Mouse (Mus musculus) MEL (cell line): Measurements from ENCODE around the gene Sh3gl2. TPM values are rescaled to one million over a fixed set of nuclear protein-coding genes. Genes with fewer than 3 reads are reported as not detected.

Experiments used
- DNase-seq: peaks from one replicate; pipeline ENCODE4 v3.0.0; 2011; ENCODE audit warnings: low read depth, low spot score
- H3K27ac ChIP-seq: 2 replicates; pipeline ENCODE4 v1.5.1; 2012; ENCODE audit warnings: low read depth, mild to moderate bottlenecking, control low read depth, low read length, moderate library complexity; ENCODE audit not compliant: control insufficient read depth
- H3K27me3 ChIP-seq, 2 experiments: fragments of 150-350 bp in 1 of 2; sonication (generic) in 1 of 2; 2 replicates each; pipeline ENCODE4 v1.6.1; 2012; ENCODE audit warnings: low read length in 2 of 2, mild to moderate bottlenecking in 2 of 2, improper control_type of control experiment in 1 of 2, moderate library complexity in 1 of 2; ENCODE audit not compliant: insufficient read depth in 2 of 2, control insufficient read depth in 1 of 2
- H3K36me3 ChIP-seq, 2 experiments: 2 replicates each; pipeline ENCODE4 v1.6.1; 2012 to 2014; ENCODE audit warnings: low read length in 2 of 2, improper control_type of control experiment in 1 of 2, inconsistent platforms in 1 of 2, mild to moderate bottlenecking in 1 of 2; ENCODE audit not compliant: insufficient read depth in 2 of 2, control insufficient read depth in 1 of 2
- H3K4me1 ChIP-seq, 2 experiments: fragments of 150-350 bp in 1 of 2; sonication (generic) in 1 of 2; 2 replicates each; pipeline ENCODE4 v1.6.1; 2012; ENCODE audit warnings: low read length in 2 of 2, improper control_type of control experiment in 1 of 2, mild to moderate bottlenecking in 1 of 2; ENCODE audit not compliant: insufficient read depth in 2 of 2, control insufficient read depth in 1 of 2
- H3K4me3 ChIP-seq, 2 experiments: fragments of 150-350 bp in 1 of 2; sonication (generic) in 1 of 2; 2 replicates each; pipeline ENCODE4 v1.5.1; 2012; ENCODE audit warnings: low read depth in 2 of 2, low read length in 2 of 2, mild to moderate bottlenecking in 2 of 2, moderate library complexity in 2 of 2, control low read depth in 1 of 2, improper control_type of control experiment in 1 of 2; ENCODE audit not compliant: control insufficient read depth in 1 of 2, insufficient read depth in 1 of 2
- H3K79me2 ChIP-seq: 2 replicates; pipeline ENCODE4 v1.6.1; 2012; ENCODE audit warnings: mild to moderate bottlenecking, low read length, moderate library complexity; ENCODE audit not compliant: control insufficient read depth, poor library complexity, insufficient read depth
- H3K9ac ChIP-seq: 2 replicates; pipeline ENCODE4 v1.6.1; 2012; ENCODE audit warnings: low read depth, mild to moderate bottlenecking, control low read depth, low read length, moderate library complexity; ENCODE audit not compliant: control insufficient read depth, poor library complexity, severe bottlenecking
- H3K9me3 ChIP-seq: fragments of 150-350 bp; sonication (generic); replicated peaks from 2 replicates; pipeline ENCODE4 v1.6.1; 2012; ENCODE audit warnings: mild to moderate bottlenecking, low read length, improper control_type of control experiment, moderate library complexity; ENCODE audit not compliant: insufficient read depth
- CHD1 ChIP-seq: IDR thresholded peaks from 2 replicates; pipeline ENCODE4 v1.6.1; 2012; ENCODE audit warnings: low read depth, mild to moderate bottlenecking, inconsistent platforms, low read length, improper control_type of control experiment
- CTCF ChIP-seq, 3 experiments: IDR thresholded peaks in 2 of 3; conservative IDR thresholded peaks in 1 of 3; 2 replicates each; pipeline ENCODE4 v1.5.1; 2011 to 2012; ENCODE audit warnings: low read length in 3 of 3, low read depth in 2 of 3, mild to moderate bottlenecking in 2 of 3, improper control_type of control experiment in 1 of 3, inconsistent platforms in 1 of 3, mixed read lengths in 1 of 3, moderate library complexity in 1 of 3; ENCODE audit not compliant: control insufficient read depth in 1 of 3, insufficient read depth in 1 of 3, poor library complexity in 1 of 3, severe bottlenecking in 1 of 3
- E2F4 ChIP-seq: IDR thresholded peaks from 2 replicates; pipeline ENCODE4 v1.6.1; 2011; ENCODE audit warnings: low read depth, low read length, improper control_type of control experiment, borderline replicate concordance
- ELF1 ChIP-seq: IDR thresholded peaks from 2 replicates; pipeline ENCODE4 v1.6.1; 2014; ENCODE audit warnings: low read depth, mild to moderate bottlenecking, inconsistent platforms, low read length, improper control_type of control experiment, moderate library complexity
- ETS1 ChIP-seq: IDR thresholded peaks from 2 replicates; pipeline ENCODE4 v1.6.1; 2012; ENCODE audit warnings: low read depth, mild to moderate bottlenecking, inconsistent platforms, low read length, improper control_type of control experiment, moderate library complexity
- GABPA ChIP-seq: IDR thresholded peaks from 2 replicates; pipeline ENCODE4 v1.6.1; 2012; ENCODE audit warnings: low read depth, mild to moderate bottlenecking, inconsistent platforms, low read length, improper control_type of control experiment, moderate library complexity
- HCFC1 ChIP-seq: IDR thresholded peaks from 2 replicates; pipeline ENCODE4 v1.6.1; 2012; ENCODE audit warnings: low read depth, mild to moderate bottlenecking, inconsistent platforms, low read length, improper control_type of control experiment, moderate library complexity
- JUND ChIP-seq: IDR thresholded peaks from 2 replicates; pipeline ENCODE4 v1.6.1; 2011; ENCODE audit warnings: low read depth, mild to moderate bottlenecking, improper control_type of control experiment, low read length
- KAT2A ChIP-seq: conservative IDR thresholded peaks from 2 replicates; pipeline ENCODE4 v1.6.1; 2012; ENCODE audit warnings: low read depth, low read length, improper control_type of control experiment, inconsistent platforms
- MAX ChIP-seq: IDR thresholded peaks from 2 replicates; pipeline ENCODE4 v1.6.1; 2011; ENCODE audit warnings: low read length, improper control_type of control experiment
- MAZ ChIP-seq: IDR thresholded peaks from 2 replicates; pipeline ENCODE4 v1.6.1; 2012; ENCODE audit warnings: low read depth, mild to moderate bottlenecking, inconsistent platforms, low read length, improper control_type of control experiment
- MEF2A ChIP-seq: IDR thresholded peaks from 2 replicates; pipeline ENCODE4 v1.6.1; 2014; ENCODE audit warnings: low read depth, mild to moderate bottlenecking, inconsistent platforms, low read length, improper control_type of control experiment; ENCODE audit not compliant: poor library complexity, insufficient replicate concordance, severe bottlenecking; ENCODE audit errors: extremely low read depth
- MYB ChIP-seq: IDR thresholded peaks from 2 replicates; pipeline ENCODE4 v1.6.1; 2011; ENCODE audit warnings: mild to moderate bottlenecking, low read depth, low read length, improper control_type of control experiment
- NELFE ChIP-seq: IDR thresholded peaks from 2 replicates; pipeline ENCODE4 v1.6.1; 2011; ENCODE audit warnings: low read depth, low read length, improper control_type of control experiment
- POLR2A ChIP-seq, 2 experiments: IDR thresholded peaks; 2 replicates each; pipeline ENCODE4 v1.6.1; 2011 to 2012; ENCODE audit warnings: low read length in 2 of 2, mild to moderate bottlenecking in 2 of 2, control low read depth in 1 of 2, improper control_type of control experiment in 1 of 2, low read depth in 1 of 2, moderate library complexity in 1 of 2; ENCODE audit not compliant: control insufficient read depth in 1 of 2, insufficient read depth in 1 of 2, poor library complexity in 1 of 2
- POLR2AphosphoS2 ChIP-seq: IDR thresholded peaks from 2 replicates; pipeline ENCODE4 v1.6.1; 2011; ENCODE audit warnings: low read length, improper control_type of control experiment
- SIN3A ChIP-seq: IDR thresholded peaks from 2 replicates; pipeline ENCODE4 v1.6.1; 2012; ENCODE audit warnings: low read length, improper control_type of control experiment, inconsistent platforms
- SMC3 ChIP-seq: IDR thresholded peaks from 2 replicates; pipeline ENCODE4 v1.6.1; 2011; ENCODE audit warnings: low read depth, low read length, improper control_type of control experiment
- TAL1 ChIP-seq: IDR thresholded peaks from 2 replicates; pipeline ENCODE4 v1.6.1; 2012; ENCODE audit warnings: mild to moderate bottlenecking, inconsistent platforms, low read length, moderate library complexity, mixed read lengths
- TBP ChIP-seq: IDR thresholded peaks from 2 replicates; pipeline ENCODE4 v1.8.0; 2011; ENCODE audit warnings: low read depth, low read length, improper control_type of control experiment
- UBTF ChIP-seq: IDR thresholded peaks from 2 replicates; pipeline ENCODE4 v1.6.1; 2012; ENCODE audit warnings: low read depth, mild to moderate bottlenecking, inconsistent platforms, low read length, improper control_type of control experiment, moderate library complexity, borderline replicate concordance; ENCODE audit not compliant: insufficient read depth
- ZMIZ1 ChIP-seq: IDR thresholded peaks from 2 replicates; pipeline ENCODE4 v1.6.1; 2012; ENCODE audit warnings: low read depth, mild to moderate bottlenecking, inconsistent platforms, low read length, improper control_type of control experiment, moderate library complexity
- polyA plus RNA-seq, 2 experiments: library from polyadenylated mRNA; stranded (reverse) in 1 of 2; unstranded in 1 of 2; fragments of >175 nt in 1 of 2; fragments of >200 nt in 1 of 2; gene quantifications; 2 replicates each; pipeline versions ENCODE4 v1.2.1 to v1.2.4; 2012; ENCODE audit warnings: low replicate concordance in 2 of 2, low read depth in 1 of 2; ENCODE audit not compliant: insufficient read length in 2 of 2, insufficient read depth in 1 of 2, missing spikeins in 1 of 2
- total RNA-seq: library from RNA; depleted of rRNA; stranded (reverse); fragments of 300-350 nt; gene quantifications from 2 replicates; pipeline ENCODE4 v1.2.3, GENCODE M21; 2012

Sh3gl2 gene
- total and polyA plus RNA-seq, 3 experiments: not detected

- H3K9me3 ChIP-seq: no peaks in the 10 kb centered on the region
- DNase-seq: no peak
- H3K27ac ChIP-seq: no peak overlapping the region
- no peak for TF ChIP-seq HCFC1
- no peak for TF ChIP-seq ETS1
- TF ChIP-seq GABPA: no peak
- no peak for TF ChIP-seq UBTF
- TF ChIP-seq MAX: no peak
- no peak for TF ChIP-seq ELF1
- TF ChIP-seq JUND: no peak
- no peaks in the 10 kb centered on the region for H3K4me1 ChIP-seq
- no peaks in the 10 kb centered on the region for H3K36me3 ChIP-seq
- H3K79me2 ChIP-seq: no peaks in the 10 kb centered on the region
- H3K27me3 ChIP-seq: no peaks in the 10 kb centered on the region
- H3K9ac ChIP-seq: no peak overlapping the region
- H3K4me3 ChIP-seq: no peak overlapping the region
These were observed 101.1 kb downstream of the Sh3gl2 start for GRCm38 (mm10) chr4:85305912-85306573.

- H3K79me2 ChIP-seq: no peaks in the 10 kb centered on the region
- no peak for TF ChIP-seq ELF1
- TF ChIP-seq SMC3: no peak
- no peak for TF ChIP-seq MYB
- TF ChIP-seq UBTF: no peak
- TF ChIP-seq CHD1: no peak
- no peak for TF ChIP-seq NELFE
- TF ChIP-seq SIN3A: no peak
- TF ChIP-seq TBP: no peak
- TF ChIP-seq TAL1: no peak
- TF ChIP-seq MAX: no peak
- no peak for TF ChIP-seq JUND
- TF ChIP-seq, all 39 proteins: peak for 0
- no peaks in the 10 kb centered on the region for H3K4me1 ChIP-seq
- H3K27me3 ChIP-seq: no peaks in the 10 kb centered on the region
- no peaks in the 10 kb centered on the region for H3K9me3 ChIP-seq
- H3K27ac ChIP-seq: no peak overlapping the region
- no peak for DNase-seq
- H3K36me3 ChIP-seq: no peaks in the 10 kb centered on the region
- H3K9ac ChIP-seq: no peak overlapping the region
- no peak overlapping the region for H3K4me3 ChIP-seq
These were observed 114.2 kb downstream of the Sh3gl2 start for GRCm38 (mm10) chr4:85319092-85319491.

- no peak overlapping the region for H3K9ac ChIP-seq
- H3K79me2 ChIP-seq: no peaks in the 10 kb centered on the region
- no peaks in the 10 kb centered on the region for H3K9me3 ChIP-seq
- no peak for TF ChIP-seq POLR2A (IDR thresholded peaks at IDR 0.05; ENCODE audit: control insufficient read depth in 1 of 2, insufficient read depth in 1 of 2, low read depth in 1 of 2, low read length in 2 of 2, poor library complexity in 1 of 2)
- no peak for TF ChIP-seq MAZ
- no peak for TF ChIP-seq POLR2AphosphoS2
- no peak for TF ChIP-seq KAT2A
- TF ChIP-seq CHD1: no peak
- no peak for TF ChIP-seq CTCF (IDR thresholded peaks at IDR 0.05 in 2 of 3, conservative IDR thresholded peaks at IDR 0.05 in 1 of 3; ENCODE audit: control insufficient read depth in 1 of 3, insufficient read depth in 1 of 3, low read depth in 2 of 3, low read length in 3 of 3, poor library complexity in 1 of 3, severe bottlenecking in 1 of 3)
- TF ChIP-seq TAL1: no peak
- TF ChIP-seq MEF2A: no peak
- no peak for TF ChIP-seq E2F4
- no peak for TF ChIP-seq GABPA
- no peak for TF ChIP-seq ZMIZ1
- H3K27ac ChIP-seq: no peak overlapping the region
- no peaks in the 10 kb centered on the region for H3K27me3 ChIP-seq
- no peak for DNase-seq
- no peaks in the 10 kb centered on the region for H3K4me1 ChIP-seq
- H3K4me3 ChIP-seq: no peak overlapping the region
- H3K36me3 ChIP-seq: no peaks in the 10 kb centered on the region
These were observed 120.5 kb downstream of the Sh3gl2 start for GRCm38 (mm10) chr4:85325454-85325853.
